Mouse (Mus musculus): ENCODE data around the gene Klhl5. TPM values are rescaled to one million over a fixed set of nuclear protein-coding genes. Genes with fewer than 3 reads are reported as not detected.

The Klhl5 gene
- polyA plus RNA-seq, 1 experiment from 2014 or later = 42.8 TPM

DNA sequence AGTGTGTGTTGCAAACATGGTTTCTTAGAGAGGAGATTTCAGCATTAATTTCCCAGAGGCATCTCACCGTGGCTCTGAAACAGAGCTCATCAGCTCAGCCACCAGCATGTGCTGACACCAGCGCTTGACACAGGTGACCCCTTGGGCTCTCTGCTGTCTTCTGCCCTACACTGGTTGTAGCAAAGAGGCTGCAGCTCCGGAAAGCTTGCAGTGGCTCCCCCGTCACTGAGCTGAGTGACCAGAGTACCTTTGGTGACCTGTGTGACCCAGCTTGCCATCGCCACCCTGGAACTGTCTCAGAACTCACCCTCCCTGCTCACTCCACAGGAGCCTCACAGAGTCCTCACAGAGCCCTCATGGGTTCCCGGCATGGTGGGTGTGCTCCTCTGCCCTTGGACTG, 34.9 kb downstream of the Klhl5 start:
- ATAC-seq (replicated peaks; ENCODE audit: low FRiP score) = no peak
- H3K27ac ChIP-seq (ENCODE audit: low read depth, low read length) = no peak overlapping the region
- peaks cover 3% of the 10 kb centered on the region; the same call in 1 of the 2 replicates for H3K36me3 ChIP-seq (ENCODE audit: control insufficient read depth, insufficient read depth, low read length)
- H3K4me1 ChIP-seq (replicated peaks; ENCODE audit: control insufficient read depth, insufficient read depth, low read length) = no peaks in the 10 kb centered on the region
- no peak overlapping the region for H3K9ac ChIP-seq (ENCODE audit: low read length)
- no peaks in the 10 kb centered on the region for H3K9me3 ChIP-seq (ENCODE audit: control insufficient read depth, low read length)
- 88% methylated on average over 6 of the region's 6 CpGs for whole genome bisulfite sequencing
- H3K27me3 ChIP-seq (ENCODE audit: control insufficient read depth, insufficient read depth, low read length) = no peaks in the 10 kb centered on the region
- DNase-seq (ENCODE audit: low spot score) = no peak
- no peak overlapping the region for H3K4me2 ChIP-seq (ENCODE audit: low read depth, low read length, severe bottlenecking)
- no peak overlapping the region for H3K4me3 ChIP-seq (ENCODE audit: low read depth, low read length)

DNA sequence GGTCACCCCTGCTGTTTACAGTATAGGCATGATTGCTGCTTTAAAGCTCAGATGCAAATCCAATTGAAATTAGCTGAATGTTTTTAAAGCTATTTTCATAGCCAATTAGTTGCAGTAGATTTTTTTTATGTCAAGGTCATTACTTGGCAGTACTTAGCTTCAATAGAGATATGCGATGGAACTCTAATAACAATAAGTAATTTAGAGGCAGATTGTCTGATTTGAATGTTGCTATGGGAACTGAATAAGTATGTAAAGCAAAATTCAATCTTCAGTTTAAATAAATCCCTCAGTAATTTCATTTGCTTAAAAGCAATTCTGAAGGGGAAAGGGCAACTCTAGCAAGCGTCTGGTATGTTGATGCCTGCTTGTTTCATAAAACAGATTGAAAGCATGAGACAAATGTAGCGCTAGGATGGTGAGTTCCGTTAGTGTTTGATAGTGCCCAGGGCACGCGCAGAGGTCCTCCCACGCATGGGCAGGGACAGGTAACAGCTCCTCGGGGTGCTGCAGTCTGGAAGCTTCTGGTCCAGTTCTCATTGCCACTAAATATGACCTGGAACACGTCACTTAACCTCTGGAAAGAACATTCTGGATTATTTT, 38.3 kb downstream of the Klhl5 start:
- H3K27me3 ChIP-seq (ENCODE audit: control insufficient read depth, insufficient read depth, low read length) = no peaks in the 10 kb centered on the region
- no peak overlapping the region for H3K9ac ChIP-seq (ENCODE audit: low read length)
- 88% methylated on average over 9 of the region's 9 CpGs for WGBS
- no peak overlapping the region for H3K4me2 ChIP-seq (ENCODE audit: low read depth, low read length, severe bottlenecking)
- DNase-seq (ENCODE audit: low spot score) (no peak), ATAC-seq (replicated peaks; ENCODE audit: low FRiP score) (no peak)
- no peaks in the 10 kb centered on the region for H3K9me3 ChIP-seq (ENCODE audit: control insufficient read depth, low read length)
- H3K27ac ChIP-seq (ENCODE audit: low read depth, low read length) = no peak overlapping the region
- peaks cover 6% of the 10 kb centered on the region; the same call in 1 of the 2 replicates for H3K36me3 ChIP-seq (ENCODE audit: control insufficient read depth, insufficient read depth, low read length)
- no peaks in the 10 kb centered on the region for H3K4me1 ChIP-seq (replicated peaks; ENCODE audit: control insufficient read depth, insufficient read depth, low read length)
- H3K4me3 ChIP-seq (ENCODE audit: low read depth, low read length) = no peak overlapping the region

GRCm38 (mm10) chr5:65146749-65147148, 39.4 kb downstream of the Klhl5 start:
- Histone ChIP-seq H3K4me2 (ENCODE audit: low read depth, low read length, severe bottlenecking) (no peak overlapping the region), H3K27me3 (ENCODE audit: control insufficient read depth, insufficient read depth, low read length) (no peaks in the 10 kb centered on the region), H3K9me3 (ENCODE audit: control insufficient read depth, low read length) (no peaks in the 10 kb centered on the region), H3K9ac (ENCODE audit: low read length) (no peak overlapping the region), H3K27ac (ENCODE audit: low read depth, low read length) (no peak overlapping the region), H3K4me3 (ENCODE audit: low read depth, low read length) (no peak overlapping the region), H3K4me1 (replicated peaks; ENCODE audit: control insufficient read depth, insufficient read depth, low read length) (no peaks in the 10 kb centered on the region), H3K36me3 (ENCODE audit: control insufficient read depth, insufficient read depth, low read length) (peaks cover 6% of the 10 kb centered on the region; the same call in 1 of the 2 replicates)
- DNase-seq (ENCODE audit: low spot score) (no peak), ATAC-seq (replicated peaks; ENCODE audit: low FRiP score) (no peak)
- 93% methylated on average over 6 of the region's 6 CpGs for WGBS

GRCm38 (mm10) chr5:65149706-65150105, 42.4 kb downstream of the Klhl5 start:
- ATAC-seq (replicated peaks; ENCODE audit: low FRiP score) = no peak

DNA sequence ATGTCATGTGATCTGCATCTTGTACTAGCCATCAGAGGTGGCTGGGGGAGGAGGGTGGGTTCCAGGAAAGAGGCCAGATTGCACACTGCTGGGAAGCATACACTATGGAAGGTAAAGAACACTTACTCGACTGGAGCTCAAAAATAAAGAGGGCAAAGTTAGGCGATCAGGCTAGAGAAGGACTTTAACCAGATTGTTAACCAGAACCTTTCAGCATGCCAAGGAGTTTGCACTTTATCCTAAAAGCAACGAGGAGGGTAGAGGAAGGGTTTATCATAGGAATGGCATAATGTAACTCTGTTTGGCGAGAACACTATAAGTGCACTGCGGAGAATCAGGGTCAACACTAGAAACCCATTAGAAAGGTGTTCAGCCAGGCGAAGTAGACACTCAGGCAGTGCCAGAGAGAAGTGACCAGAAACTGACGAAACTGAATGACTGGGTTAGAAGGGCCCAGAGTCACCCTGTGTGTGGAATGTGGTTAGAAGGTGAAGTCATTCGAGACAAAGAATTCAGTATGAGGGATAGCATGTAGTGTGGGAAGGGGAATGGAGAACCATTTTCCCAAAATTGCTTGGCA, 43.1 kb downstream of the Klhl5 start:
- no peak for ATAC-seq (replicated peaks; ENCODE audit: low FRiP score)
- H3K36me3 ChIP-seq (ENCODE audit: control insufficient read depth, insufficient read depth, low read length) = peaks cover 3% of the 10 kb centered on the region; the same call in 1 of the 2 replicates
- WGBS = 92% methylated on average over 8 of the region's 8 CpGs

More at GRCm38 (mm10) chr5:65149706-65150105, 42.4 kb downstream of the Klhl5 start:
- Histone ChIP-seq H3K9me3 (ENCODE audit: control insufficient read depth, low read length) (no peaks in the 10 kb centered on the region), H3K4me3 (ENCODE audit: low read depth, low read length) (no peak overlapping the region), H3K36me3 (ENCODE audit: control insufficient read depth, insufficient read depth, low read length) (peaks cover 3% of the 10 kb centered on the region; the same call in 1 of the 2 replicates), H3K9ac (ENCODE audit: low read length) (no peak overlapping the region), H3K27ac (ENCODE audit: low read depth, low read length) (no peak overlapping the region), H3K4me1 (replicated peaks; ENCODE audit: control insufficient read depth, insufficient read depth, low read length) (no peaks in the 10 kb centered on the region), H3K4me2 (ENCODE audit: low read depth, low read length, severe bottlenecking) (no peak overlapping the region), H3K27me3 (ENCODE audit: control insufficient read depth, insufficient read depth, low read length) (no peaks in the 10 kb centered on the region)
- no peak for DNase-seq (ENCODE audit: low spot score)
- 89% methylated on average over 6 of the region's 6 CpGs for WGBS

DNA sequence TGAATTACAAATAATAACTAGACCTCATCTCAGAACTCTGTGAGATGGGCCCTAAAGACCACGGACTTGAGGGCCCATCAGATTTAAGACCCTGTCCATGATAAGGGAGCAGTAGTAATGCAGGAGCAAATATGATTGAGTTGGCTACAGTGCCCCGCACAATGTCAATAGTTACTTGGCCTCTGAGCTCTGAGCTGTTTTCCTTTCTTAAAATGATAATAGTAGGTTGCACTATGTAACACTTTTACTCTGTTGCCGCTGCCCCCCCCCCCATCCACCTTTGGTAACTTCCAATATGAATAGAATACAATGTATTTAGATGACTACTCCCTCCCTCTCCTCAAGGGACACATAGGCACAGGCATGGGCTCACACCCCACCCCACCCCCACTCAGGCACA, 43.9 kb downstream of the Klhl5 start:
- Histone ChIP-seq H3K9me3 (ENCODE audit: control insufficient read depth, low read length) (no peaks in the 10 kb centered on the region), H3K27ac (ENCODE audit: low read depth, low read length) (no peak overlapping the region), H3K4me1 (replicated peaks; ENCODE audit: control insufficient read depth, insufficient read depth, low read length) (no peaks in the 10 kb centered on the region), H3K36me3 (ENCODE audit: control insufficient read depth, insufficient read depth, low read length) (peaks cover 3% of the 10 kb centered on the region; the same call in 1 of the 2 replicates), H3K4me2 (ENCODE audit: low read depth, low read length, severe bottlenecking) (no peak overlapping the region), H3K27me3 (ENCODE audit: control insufficient read depth, insufficient read depth, low read length) (no peaks in the 10 kb centered on the region), H3K9ac (ENCODE audit: low read length) (no peak overlapping the region), H3K4me3 (ENCODE audit: low read depth, low read length) (no peak overlapping the region)
- WGBS = 93% methylated on average over 3 of the region's 3 CpGs
- ATAC-seq (replicated peaks; ENCODE audit: low FRiP score) (no peak), DNase-seq (ENCODE audit: low spot score) (no peak)

More for the DNA sequence above, 43.1 kb downstream of the Klhl5 start:
- DNase-seq (ENCODE audit: low spot score) = no peak
- Histone ChIP-seq H3K4me2 (ENCODE audit: low read depth, low read length, severe bottlenecking) (no peak overlapping the region), H3K4me1 (replicated peaks; ENCODE audit: control insufficient read depth, insufficient read depth, low read length) (no peaks in the 10 kb centered on the region), H3K9ac (ENCODE audit: low read length) (no peak overlapping the region), H3K27ac (ENCODE audit: low read depth, low read length) (no peak overlapping the region), H3K4me3 (ENCODE audit: low read depth, low read length) (no peak overlapping the region), H3K27me3 (ENCODE audit: control insufficient read depth, insufficient read depth, low read length) (no peaks in the 10 kb centered on the region), H3K9me3 (ENCODE audit: control insufficient read depth, low read length) (no peaks in the 10 kb centered on the region)

DNA sequence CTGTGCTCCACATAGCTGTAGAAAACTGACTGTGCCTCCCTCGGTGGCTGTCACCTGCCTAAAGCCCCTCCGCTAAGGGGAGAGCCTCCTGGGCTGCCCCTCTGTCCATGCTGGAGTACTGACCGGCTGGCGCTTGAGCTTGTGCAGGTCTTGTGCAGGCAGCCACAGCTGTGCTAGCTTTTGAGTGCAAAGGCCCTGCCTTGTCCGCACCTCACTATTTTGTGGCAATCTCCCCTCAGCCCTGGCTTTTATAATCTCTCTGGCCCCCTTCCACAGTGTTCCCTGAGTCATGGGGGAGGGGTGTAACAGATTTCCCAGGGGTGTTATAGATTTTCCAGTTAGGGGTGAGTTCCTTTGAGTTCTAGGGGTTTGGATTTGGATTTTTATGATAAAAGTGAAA, 44.4 kb downstream of the Klhl5 start:
- H3K4me1 ChIP-seq (replicated peaks; ENCODE audit: control insufficient read depth, insufficient read depth, low read length) = no peaks in the 10 kb centered on the region
- DNase-seq (ENCODE audit: low spot score) = no peak
- 88% methylated on average over 5 of the region's 5 CpGs for WGBS
- peaks cover 3% of the 10 kb centered on the region; the same call in 1 of the 2 replicates for H3K36me3 ChIP-seq (ENCODE audit: control insufficient read depth, insufficient read depth, low read length)
- H3K4me2 ChIP-seq (ENCODE audit: low read depth, low read length, severe bottlenecking) = no peak overlapping the region
- no peak for ATAC-seq (replicated peaks; ENCODE audit: low FRiP score)
- H3K27ac ChIP-seq (ENCODE audit: low read depth, low read length) = no peak overlapping the region
- no peaks in the 10 kb centered on the region for H3K27me3 ChIP-seq (ENCODE audit: control insufficient read depth, insufficient read depth, low read length)
- no peaks in the 10 kb centered on the region for H3K9me3 ChIP-seq (ENCODE audit: control insufficient read depth, low read length)
- H3K9ac ChIP-seq (ENCODE audit: low read length) = no peak overlapping the region
- no peak overlapping the region for H3K4me3 ChIP-seq (ENCODE audit: low read depth, low read length)

DNA sequence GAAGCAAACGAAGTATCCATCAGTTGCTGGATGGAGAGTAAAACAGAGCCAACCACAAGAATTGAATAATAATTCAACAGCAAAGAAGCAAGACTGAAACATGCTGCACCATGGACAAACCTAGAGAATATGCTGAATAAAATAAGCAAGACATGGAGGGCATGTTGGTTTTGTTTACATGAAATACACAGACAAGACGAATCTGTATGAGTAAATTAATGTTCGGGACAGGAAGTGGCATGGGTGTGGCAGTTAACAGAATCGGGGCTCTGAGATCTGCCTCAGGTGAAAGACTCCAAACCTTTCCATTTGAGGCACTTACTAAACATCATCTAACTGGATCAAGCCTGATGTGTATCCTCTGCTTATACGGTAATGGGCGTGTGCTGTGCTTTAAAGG, 46.9 kb downstream of the Klhl5 start:
- no peaks in the 10 kb centered on the region for H3K27me3 ChIP-seq (ENCODE audit: control insufficient read depth, insufficient read depth, low read length)
- no peaks in the 10 kb centered on the region; the same call in 1 of the 2 replicates for H3K36me3 ChIP-seq (ENCODE audit: control insufficient read depth, insufficient read depth, low read length)
- no peaks in the 10 kb centered on the region for H3K9me3 ChIP-seq (ENCODE audit: control insufficient read depth, low read length)
- H3K4me1 ChIP-seq (replicated peaks; ENCODE audit: control insufficient read depth, insufficient read depth, low read length) = no peaks in the 10 kb centered on the region
- WGBS = 89% methylated on average over 6 of the region's 6 CpGs
- H3K4me2 ChIP-seq (ENCODE audit: low read depth, low read length, severe bottlenecking) = no peak overlapping the region
- no peak overlapping the region for H3K27ac ChIP-seq (ENCODE audit: low read depth, low read length)
- DNase-seq (ENCODE audit: low spot score) (no peak), ATAC-seq (replicated peaks; ENCODE audit: low FRiP score) (no peak)
- H3K4me3 ChIP-seq (ENCODE audit: low read depth, low read length) = no peak overlapping the region
- H3K9ac ChIP-seq (ENCODE audit: low read length) = no peak overlapping the region

GRCm38 (mm10) chr5:65156853-65157252, 49.5 kb downstream of the Klhl5 start:
- DNase-seq (ENCODE audit: low spot score) (peak; percentile 70), ATAC-seq (replicated peaks; ENCODE audit: low FRiP score) (no peak)
- Histone ChIP-seq H3K4me1 (replicated peaks; ENCODE audit: control insufficient read depth, insufficient read depth, low read length) (no peaks in the 10 kb centered on the region), H3K36me3 (ENCODE audit: control insufficient read depth, insufficient read depth, low read length) (no peaks in the 10 kb centered on the region), H3K27me3 (ENCODE audit: control insufficient read depth, insufficient read depth, low read length) (no peaks in the 10 kb centered on the region), H3K4me2 (ENCODE audit: low read depth, low read length, severe bottlenecking) (no peak overlapping the region), H3K27ac (ENCODE audit: low read depth, low read length) (no peak overlapping the region), H3K4me3 (ENCODE audit: low read depth, low read length) (no peak overlapping the region), H3K9me3 (ENCODE audit: control insufficient read depth, low read length) (no peaks in the 10 kb centered on the region), H3K9ac (ENCODE audit: low read length) (no peak overlapping the region)
- 64% methylated on average over 2 of the region's 2 CpGs for WGBS
